Mouse (Mus musculus): Measurements from ENCODE around the gene Mtch1. TPM values are rescaled to one million over a fixed set of nuclear protein-coding genes. Genes with fewer than 3 reads are reported as not detected.
A peak's percentile ranks its signal among the peaks of the same experiment; 100 is the strongest.

Mtch1 gene
- polyA plus RNA-seq, 1 experiment from 2014 or later = 143 TPM

GRCm38 (mm10) chr17:29305871-29306270, 41.9 kb downstream of the Mtch1 start:
- Histone ChIP-seq H3K27ac (ENCODE audit: low read depth, low read length) (no peak overlapping the region), H3K9me3 (ENCODE audit: control insufficient read depth) (no peaks in the 10 kb centered on the region), H3K9ac (ENCODE audit: low read depth, low read length) (no peak overlapping the region), H3K36me3 (ENCODE audit: control insufficient read depth, insufficient read depth) (peaks cover 13% of the 10 kb centered on the region), H3K4me3 (ENCODE audit: low read depth, low read length) (no peak overlapping the region), H3K4me2 (replicated peaks; ENCODE audit: low read depth) (no peak overlapping the region), H3K27me3 (replicated peaks; ENCODE audit: control insufficient read depth, insufficient read depth, low read length) (no peaks in the 10 kb centered on the region), H3K4me1 (replicated peaks; ENCODE audit: control insufficient read depth, insufficient read depth, low read length) (no peaks in the 10 kb centered on the region)
- no peak for TF ChIP-seq CTCF (IDR thresholded peaks at IDR 0.05; ENCODE audit: low read depth)
- no peak for ATAC-seq
- WGBS = 66% methylated on average over 7 of the region's 7 CpGs

- H3K27ac ChIP-seq (ENCODE audit: low read depth, low read length) = no peak overlapping the region
- H3K4me1 ChIP-seq (replicated peaks; ENCODE audit: control insufficient read depth, insufficient read depth, low read length) = no peaks in the 10 kb centered on the region
- TF ChIP-seq CTCF (IDR thresholded peaks at IDR 0.05; ENCODE audit: low read depth) = no peak
- no peak overlapping the region for H3K9ac ChIP-seq (ENCODE audit: low read depth, low read length)
- no peaks in the 10 kb centered on the region for H3K9me3 ChIP-seq (ENCODE audit: control insufficient read depth)
- no peaks in the 10 kb centered on the region for H3K27me3 ChIP-seq (replicated peaks; ENCODE audit: control insufficient read depth, insufficient read depth, low read length)
- H3K4me3 ChIP-seq (ENCODE audit: low read depth, low read length) = no peak overlapping the region
- H3K36me3 ChIP-seq (ENCODE audit: control insufficient read depth, insufficient read depth) = peaks cover 17% of the 10 kb centered on the region
- WGBS = 34% methylated on average over 15 of the region's 15 CpGs
- H3K4me2 ChIP-seq (replicated peaks; ENCODE audit: low read depth) = no peak overlapping the region
- ATAC-seq = no peak
Observed at GRCm38 (mm10) chr17:29305058-29305806, 42.5 kb downstream of the Mtch1 start.

- H3K9ac ChIP-seq (ENCODE audit: low read depth, low read length) = no peak overlapping the region
- 53% methylated on average over 13 of the region's 13 CpGs for WGBS
- no peaks in the 10 kb centered on the region for H3K4me1 ChIP-seq (replicated peaks; ENCODE audit: control insufficient read depth, insufficient read depth, low read length)
- no peak overlapping the region for H3K27ac ChIP-seq (ENCODE audit: low read depth, low read length)
- peaks cover 24% of the 10 kb centered on the region for H3K36me3 ChIP-seq (ENCODE audit: control insufficient read depth, insufficient read depth)
- TF ChIP-seq CTCF (IDR thresholded peaks at IDR 0.05; ENCODE audit: low read depth) = no peak
- H3K4me2 ChIP-seq (replicated peaks; ENCODE audit: low read depth) = no peak overlapping the region
- H3K9me3 ChIP-seq (ENCODE audit: control insufficient read depth) = no peaks in the 10 kb centered on the region
- ATAC-seq = no peak
- H3K27me3 ChIP-seq (replicated peaks; ENCODE audit: control insufficient read depth, insufficient read depth, low read length) = no peaks in the 10 kb centered on the region
- H3K4me3 ChIP-seq (ENCODE audit: low read depth, low read length) = no peak overlapping the region
Observed at GRCm38 (mm10) chr17:29304376-29305057, 43.2 kb downstream of the Mtch1 start.

- H3K4me2 ChIP-seq (replicated peaks; ENCODE audit: low read depth) = no peak overlapping the region
- H3K36me3 ChIP-seq (ENCODE audit: control insufficient read depth, insufficient read depth) = peaks cover 31% of the 10 kb centered on the region
- H3K9me3 ChIP-seq (ENCODE audit: control insufficient read depth) = no peaks in the 10 kb centered on the region
- H3K4me3 ChIP-seq (ENCODE audit: low read depth, low read length) = no peak overlapping the region
- no peaks in the 10 kb centered on the region for H3K27me3 ChIP-seq (replicated peaks; ENCODE audit: control insufficient read depth, insufficient read depth, low read length)
- H3K9ac ChIP-seq (ENCODE audit: low read depth, low read length) = no peak overlapping the region
- no peak overlapping the region for H3K27ac ChIP-seq (ENCODE audit: low read depth, low read length)
- TF ChIP-seq CTCF (IDR thresholded peaks at IDR 0.05; ENCODE audit: low read depth) = no peak
- H3K4me1 ChIP-seq (replicated peaks; ENCODE audit: control insufficient read depth, insufficient read depth, low read length) = no peaks in the 10 kb centered on the region
- no peak for ATAC-seq
- WGBS = 74% methylated on average over 3 of the region's 3 CpGs
Observed at GRCm38 (mm10) chr17:29303856-29304255, 43.9 kb downstream of the Mtch1 start.

- ATAC-seq = 0 out of 2 replicates have a peak, but pooled peaks have one; percentile 17
- H3K4me1 ChIP-seq (replicated peaks; ENCODE audit: control insufficient read depth, insufficient read depth, low read length) = no peaks in the 10 kb centered on the region
Observed at GRCm38 (mm10) chr17:29303087-29303486, 44.6 kb downstream of the Mtch1 start.

GRCm38 (mm10) chr17:29302149-29302548, 45.6 kb downstream of the Mtch1 start:
- Histone ChIP-seq H3K4me1 (replicated peaks; ENCODE audit: control insufficient read depth, insufficient read depth, low read length) (no peaks in the 10 kb centered on the region), H3K36me3 (ENCODE audit: control insufficient read depth, insufficient read depth) (peaks cover 42% of the 10 kb centered on the region), H3K27ac (ENCODE audit: low read depth, low read length) (no peak overlapping the region), H3K4me2 (replicated peaks; ENCODE audit: low read depth) (no peak overlapping the region), H3K4me3 (ENCODE audit: low read depth, low read length) (no peak overlapping the region), H3K27me3 (replicated peaks; ENCODE audit: control insufficient read depth, insufficient read depth, low read length) (no peaks in the 10 kb centered on the region), H3K9ac (ENCODE audit: low read depth, low read length) (no peak overlapping the region), H3K9me3 (ENCODE audit: control insufficient read depth) (no peaks in the 10 kb centered on the region)
- WGBS = 77% methylated on average over 5 of the region's 5 CpGs
- ATAC-seq = no peak
- TF ChIP-seq CTCF (IDR thresholded peaks at IDR 0.05; ENCODE audit: low read depth) = no peak

More at GRCm38 (mm10) chr17:29303087-29303486, 44.6 kb downstream of the Mtch1 start:
- 65% methylated on average over 3 of the region's 3 CpGs for whole genome bisulfite sequencing
- no peak overlapping the region for H3K27ac ChIP-seq (ENCODE audit: low read depth, low read length)
- H3K4me3 ChIP-seq (ENCODE audit: low read depth, low read length) = no peak overlapping the region
- no peak overlapping the region for H3K4me2 ChIP-seq (replicated peaks; ENCODE audit: low read depth)
- H3K9ac ChIP-seq (ENCODE audit: low read depth, low read length) = no peak overlapping the region
- peak; percentile 54 for TF ChIP-seq CTCF (IDR thresholded peaks at IDR 0.05; ENCODE audit: low read depth)
- H3K9me3 ChIP-seq (ENCODE audit: control insufficient read depth) = no peaks in the 10 kb centered on the region
- H3K27me3 ChIP-seq (replicated peaks; ENCODE audit: control insufficient read depth, insufficient read depth, low read length) = no peaks in the 10 kb centered on the region
- peaks cover 36% of the 10 kb centered on the region for H3K36me3 ChIP-seq (ENCODE audit: control insufficient read depth, insufficient read depth)

Measured in intestine, postnatal 0 days (tissue).